Mouse (Mus musculus): ENCODE results near the gene Smyd2. TPM values are rescaled to one million over a fixed set of nuclear protein-coding genes. Genes with fewer than 3 reads are reported as not detected.

The Smyd2 gene
- total and polyA plus RNA-seq, 2 experiments from 2014 or later: 218 to 239 TPM

DNA sequence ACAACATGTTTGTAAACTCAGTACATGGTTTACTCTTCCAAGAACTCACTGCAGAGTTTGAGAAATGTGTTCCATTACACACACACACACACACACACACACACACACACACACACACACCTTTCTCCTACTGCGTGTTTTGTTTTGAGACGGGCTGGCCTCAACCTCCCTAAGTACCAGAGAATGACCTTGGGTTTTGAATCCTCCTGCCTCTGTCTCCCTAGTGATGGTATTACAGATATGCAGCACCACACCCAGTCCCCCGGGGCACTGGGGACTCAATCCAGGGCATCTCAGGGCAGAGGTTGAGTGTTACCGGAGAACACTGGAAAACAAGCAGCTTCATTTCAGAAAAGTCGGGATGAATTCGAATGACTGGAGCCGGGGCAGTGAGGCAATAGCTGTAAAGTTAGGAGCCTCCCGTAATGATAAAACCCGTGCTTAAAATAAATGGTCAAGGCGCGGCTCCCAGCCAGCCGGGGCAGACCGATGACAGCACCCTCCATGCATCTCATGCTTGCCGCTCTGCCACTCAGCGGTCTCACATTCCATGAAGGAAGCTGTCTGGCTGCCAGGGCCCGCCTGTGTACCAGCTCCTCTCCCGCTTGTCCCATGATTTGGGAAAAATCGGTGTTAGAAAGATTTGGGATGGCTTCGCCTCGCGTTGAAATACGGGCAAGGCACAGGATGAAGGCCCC is 1.9 kb upstream of the Smyd2 start:
- peak; percentile 80 for ATAC-seq (ENCODE audit: insufficient read depth, low read depth)

DNA sequence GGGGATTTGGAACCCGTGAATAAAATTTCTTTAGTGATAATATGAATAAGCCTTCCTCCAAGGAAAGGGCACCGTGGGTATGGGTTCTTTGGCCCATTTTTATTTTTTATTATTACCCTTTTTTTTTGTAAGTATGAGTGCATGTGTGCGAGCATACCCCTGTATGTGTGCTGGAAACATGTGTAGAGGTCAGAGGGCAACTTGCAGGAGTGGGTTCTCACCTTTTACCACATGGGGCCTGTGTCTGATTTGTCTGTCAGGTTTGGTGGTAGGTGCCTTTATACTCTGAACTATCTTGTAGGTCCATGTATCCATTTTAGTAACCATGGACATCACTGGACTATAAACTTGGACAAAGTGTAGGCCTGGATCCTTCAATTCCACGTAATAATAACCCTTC is 994 bp upstream of the Smyd2 start:
- Histone ChIP-seq H3K27ac (ENCODE audit: low read depth) (peak overlapping the region; percentile 90), H3K9ac (replicated peaks; ENCODE audit: low read depth, low read length) (no peak overlapping the region), H3K36me3 (replicated peaks; ENCODE audit: control insufficient read depth, insufficient read depth, low read length) (no peaks in the 10 kb centered on the region), H3K4me1 (ENCODE audit: control insufficient read depth, insufficient read depth) (peaks cover 32% of the 10 kb centered on the region), H3K9me3 (replicated peaks; ENCODE audit: control insufficient read depth, low read length) (no peaks in the 10 kb centered on the region), H3K4me2 (ENCODE audit: low read depth, low read length) (no peak overlapping the region), H3K27me3 (ENCODE audit: control insufficient read depth, insufficient read depth, low read length) (no peaks in the 10 kb centered on the region), H3K4me3 (ENCODE audit: low read depth, low read length) (no peak overlapping the region)
- DNase-seq (ENCODE audit: low spot score) (no peak), ATAC-seq (ENCODE audit: insufficient read depth, low read depth) (no peak)
- no peak for TF ChIP-seq CTCF (IDR thresholded peaks at IDR 0.05; ENCODE audit: low read depth)
- no peak for TF ChIP-seq EP300 (IDR thresholded peaks at IDR 0.05; ENCODE audit: low read depth)
- 81% methylated on average over 4 of the region's 4 CpGs for WGBS

More for the DNA sequence above, 1.9 kb upstream of the Smyd2 start:
- TF ChIP-seq EP300 (IDR thresholded peaks at IDR 0.05; ENCODE audit: low read depth) (peak; percentile 67), CTCF (IDR thresholded peaks at IDR 0.05; ENCODE audit: low read depth) (no peak)
- no peak overlapping the region for H3K4me3 ChIP-seq (ENCODE audit: low read depth, low read length)
- DNase-seq (ENCODE audit: low spot score): peak; percentile 92
- H3K27ac ChIP-seq (ENCODE audit: low read depth): peak overlapping the region; percentile 90
- no peaks in the 10 kb centered on the region for H3K9me3 ChIP-seq (replicated peaks; ENCODE audit: control insufficient read depth, low read length)
- 0 out of 2 replicates have a peak overlapping the region, but pooled peaks have one; percentile 11 for H3K9ac ChIP-seq (replicated peaks; ENCODE audit: low read depth, low read length)
- no peaks in the 10 kb centered on the region for H3K27me3 ChIP-seq (ENCODE audit: control insufficient read depth, insufficient read depth, low read length)
- peaks cover 23% of the 10 kb centered on the region for H3K4me1 ChIP-seq (ENCODE audit: control insufficient read depth, insufficient read depth)
- no peaks in the 10 kb centered on the region for H3K36me3 ChIP-seq (replicated peaks; ENCODE audit: control insufficient read depth, insufficient read depth, low read length)
- WGBS: 28% methylated on average over 22 of the region's 22 CpGs
- H3K4me2 ChIP-seq (ENCODE audit: low read depth, low read length): 0 out of 2 replicates have a peak overlapping the region, but pooled peaks have one; percentile 15

DNA sequence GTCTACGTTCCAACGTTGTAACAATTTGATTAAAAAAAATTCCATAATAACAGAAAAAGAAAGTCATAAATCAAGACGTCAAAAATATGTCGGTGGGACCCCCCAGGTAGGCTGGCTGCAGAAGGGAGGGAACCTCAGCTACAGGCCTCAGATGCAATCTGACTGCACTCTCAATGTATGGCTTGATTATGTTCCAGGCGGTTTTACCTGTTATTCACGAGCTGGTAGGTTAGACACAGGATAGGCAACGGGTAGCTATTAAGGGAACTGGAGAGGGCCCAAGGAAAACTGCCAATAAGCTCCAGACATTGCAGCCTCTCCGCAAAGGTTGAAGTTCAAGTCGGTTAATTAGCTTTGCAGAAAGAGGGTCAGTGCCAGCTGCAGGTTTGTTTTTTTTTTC is 558 bp upstream of the Smyd2 start:
- Histone ChIP-seq H3K4me1 (ENCODE audit: control insufficient read depth, insufficient read depth) (peaks cover 32% of the 10 kb centered on the region), H3K4me3 (ENCODE audit: low read depth, low read length) (peak overlapping the region; percentile 81), H3K9me3 (replicated peaks; ENCODE audit: control insufficient read depth, low read length) (no peaks in the 10 kb centered on the region), H3K9ac (replicated peaks; ENCODE audit: low read depth, low read length) (no peak overlapping the region), H3K4me2 (ENCODE audit: low read depth, low read length) (peak overlapping the region; percentile 91), H3K27me3 (ENCODE audit: control insufficient read depth, insufficient read depth, low read length) (no peaks in the 10 kb centered on the region), H3K36me3 (replicated peaks; ENCODE audit: control insufficient read depth, insufficient read depth, low read length) (no peaks in the 10 kb centered on the region), H3K27ac (ENCODE audit: low read depth) (peak overlapping the region; percentile 90)
- WGBS: 23% methylated on average over 9 of the region's 9 CpGs
- no peak for DNase-seq (ENCODE audit: low spot score)
- ATAC-seq (ENCODE audit: insufficient read depth, low read depth): no peak
- TF ChIP-seq CTCF (IDR thresholded peaks at IDR 0.05; ENCODE audit: low read depth) (no peak), EP300 (IDR thresholded peaks at IDR 0.05; ENCODE audit: low read depth) (no peak)

DNA sequence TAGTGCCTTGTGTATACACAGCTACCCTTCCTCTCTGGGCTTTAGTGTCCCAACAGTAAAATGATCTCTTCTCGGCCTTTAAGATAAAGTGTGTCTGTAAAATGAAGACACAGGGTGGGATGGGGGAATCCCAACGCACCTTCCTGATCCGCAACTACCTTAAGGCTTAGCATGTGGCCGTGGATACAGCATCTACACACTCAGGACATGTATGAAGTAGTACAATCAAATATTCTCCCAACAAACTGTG is 670 bp downstream of the Smyd2 start:
- DNase-seq (ENCODE audit: low spot score) (no peak), ATAC-seq (ENCODE audit: insufficient read depth, low read depth) (no peak)
- Histone ChIP-seq H3K4me1 (ENCODE audit: control insufficient read depth, insufficient read depth) (peaks cover 30% of the 10 kb centered on the region), H3K36me3 (replicated peaks; ENCODE audit: control insufficient read depth, insufficient read depth, low read length) (no peaks in the 10 kb centered on the region), H3K27ac (ENCODE audit: low read depth) (peak overlapping the region; percentile 90), H3K9ac (replicated peaks; ENCODE audit: low read depth, low read length) (peak overlapping the region; percentile 81), H3K4me3 (ENCODE audit: low read depth, low read length) (peak overlapping the region; percentile 81), H3K27me3 (ENCODE audit: control insufficient read depth, insufficient read depth, low read length) (no peaks in the 10 kb centered on the region), H3K9me3 (replicated peaks; ENCODE audit: control insufficient read depth, low read length) (no peaks in the 10 kb centered on the region), H3K4me2 (ENCODE audit: low read depth, low read length) (peak overlapping the region; percentile 91)
- WGBS: 0% methylated on average over 4 of the region's 4 CpGs
- TF ChIP-seq CTCF (IDR thresholded peaks at IDR 0.05; ENCODE audit: low read depth) (no peak), EP300 (IDR thresholded peaks at IDR 0.05; ENCODE audit: low read depth) (no peak)

DNA sequence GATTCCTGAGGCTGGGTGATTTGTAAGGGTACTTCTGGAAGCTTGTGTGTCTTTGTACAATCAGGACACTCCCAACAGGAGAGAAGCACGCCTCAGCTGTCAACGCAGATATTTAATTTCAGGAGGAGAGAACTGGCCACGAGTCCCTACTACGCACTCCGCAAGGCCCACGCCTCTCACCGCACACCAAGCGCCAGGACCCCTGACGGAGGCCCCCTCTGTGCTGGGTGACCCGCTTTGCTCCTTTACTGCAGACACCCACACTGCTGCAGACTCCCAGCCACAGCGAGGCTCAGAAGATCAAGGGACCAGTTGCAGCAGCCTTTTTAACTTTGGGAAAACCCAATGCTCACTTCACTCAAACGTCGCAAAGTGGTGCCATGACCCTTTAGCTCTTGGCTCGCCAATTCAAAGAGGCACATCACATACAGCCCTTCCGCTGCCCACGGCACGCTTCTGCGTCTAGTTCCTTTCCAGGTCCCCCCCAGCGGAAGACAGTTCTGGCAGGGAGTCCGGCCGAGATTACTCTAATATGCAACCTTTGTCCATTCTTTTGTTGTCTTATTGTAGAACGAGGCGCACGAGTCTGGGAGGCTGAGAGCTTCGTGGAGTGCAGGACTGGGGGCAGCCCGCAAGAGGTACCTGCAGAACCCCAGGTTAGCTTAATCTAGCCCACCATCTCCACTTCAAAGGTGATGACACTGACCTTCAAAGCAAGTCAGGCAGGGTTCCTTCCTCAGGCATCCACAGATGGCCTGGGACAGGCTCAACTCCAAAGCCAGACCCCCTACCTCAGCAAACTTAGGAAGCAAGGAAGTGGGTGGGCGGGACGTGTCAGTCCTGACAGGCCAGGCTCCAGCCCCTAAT is 1.2 kb downstream of the Smyd2 start:
- no peak for DNase-seq (ENCODE audit: low spot score)
- peak overlapping the region; percentile 90 for H3K27ac ChIP-seq (ENCODE audit: low read depth)
- TF ChIP-seq EP300 (IDR thresholded peaks at IDR 0.05; ENCODE audit: low read depth): no peak
- TF ChIP-seq CTCF (IDR thresholded peaks at IDR 0.05; ENCODE audit: low read depth): no peak
- H3K4me2 ChIP-seq (ENCODE audit: low read depth, low read length): peak overlapping the region; percentile 91
- no peaks in the 10 kb centered on the region for H3K36me3 ChIP-seq (replicated peaks; ENCODE audit: control insufficient read depth, insufficient read depth, low read length)
- H3K4me1 ChIP-seq (ENCODE audit: control insufficient read depth, insufficient read depth): peaks cover 34% of the 10 kb centered on the region
- H3K9me3 ChIP-seq (replicated peaks; ENCODE audit: control insufficient read depth, low read length): no peaks in the 10 kb centered on the region
- no peaks in the 10 kb centered on the region for H3K27me3 ChIP-seq (ENCODE audit: control insufficient read depth, insufficient read depth, low read length)
- peak overlapping the region; percentile 81 for H3K9ac ChIP-seq (replicated peaks; ENCODE audit: low read depth, low read length)
- H3K4me3 ChIP-seq (ENCODE audit: low read depth, low read length): peak overlapping the region; percentile 81
- ATAC-seq (ENCODE audit: insufficient read depth, low read depth): no peak
- WGBS: 15% methylated on average over 28 of the region's 28 CpGs
